Mouse (Mus musculus) spleen, postnatal 36 days (tissue): ENCODE data around the gene Mid1.

ENCODE experiments used
- DNase-seq, 2 experiments: peaks; one replicate each; pipeline ENCODE4 v3.0.0; 2022; ENCODE audit warnings: low spot score in 2 of 2, mixed read lengths in 1 of 2

Mid1 gene

GRCm38 (mm10) chrX:169811783-169812182 lies 126.8 kb downstream of the Mid1 start:
- DNase-seq = no peak

- DNase-seq = no peak
These were observed 128.7 kb downstream of the Mid1 start for GRCm38 (mm10) chrX:169813673-169814072.

- DNase-seq = no peak
These were observed 141.9 kb downstream of the Mid1 start for GRCm38 (mm10) chrX:169826947-169827346.

GRCm38 (mm10) chrX:169827720-169828119 lies 142.7 kb downstream of the Mid1 start:
- no peak for DNase-seq

- no peak for DNase-seq
These were observed 143.1 kb downstream of the Mid1 start for GRCm38 (mm10) chrX:169828136-169828535.

GRCm38 (mm10) chrX:169830052-169830451 lies 145.1 kb downstream of the Mid1 start:
- DNase-seq = no peak

GRCm38 (mm10) chrX:169837947-169838649 lies 153.1 kb downstream of the Mid1 start:
- DNase-seq = no peak

GRCm38 (mm10) chrX:169838650-169838971 lies 153.6 kb downstream of the Mid1 start:
- DNase-seq = no peak

- no peak for DNase-seq
These were observed 158.3 kb downstream of the Mid1 start for GRCm38 (mm10) chrX:169843267-169843666.

- DNase-seq = no peak
These were observed 159.3 kb downstream of the Mid1 start for GRCm38 (mm10) chrX:169844150-169844772.

GRCm38 (mm10) chrX:169846187-169846586 lies 161.2 kb downstream of the Mid1 start:
- DNase-seq = no peak

- DNase-seq = no peak
These were observed 176.3 kb downstream of the Mid1 start for GRCm38 (mm10) chrX:169861194-169861720.

GRCm38 (mm10) chrX:169862440-169862839 lies 177.4 kb downstream of the Mid1 start:
- DNase-seq = no peak

- peak; percentile 7 to 29 for DNase-seq
These were observed 177.8 kb downstream of the Mid1 start for GRCm38 (mm10) chrX:169862848-169863247.

GRCm38 (mm10) chrX:169863841-169864240 lies 178.8 kb downstream of the Mid1 start:
- DNase-seq = no peak

- no peak for DNase-seq
These were observed 183.2 kb downstream of the Mid1 start for GRCm38 (mm10) chrX:169868223-169868622.

GRCm38 (mm10) chrX:169874475-169874874 lies 189.5 kb downstream of the Mid1 start:
- DNase-seq = no peak

GRCm38 (mm10) chrX:169879481-169880362 lies 194.7 kb downstream of the Mid1 start:
- DNase-seq = peak; percentile 8 to 18

- DNase-seq = no peak
These were observed 195.3 kb downstream of the Mid1 start for GRCm38 (mm10) chrX:169880363-169880711.

- DNase-seq = peak; percentile 24 to 42
These were observed 195.8 kb downstream of the Mid1 start for GRCm38 (mm10) chrX:169880826-169881225.

- DNase-seq = no peak
These were observed 196.5 kb downstream of the Mid1 start for GRCm38 (mm10) chrX:169881253-169882219.
